Mouse (Mus musculus): ENCODE data around the gene E2f4. TPM values are rescaled to one million over a fixed set of nuclear protein-coding genes. Genes with fewer than 3 reads are reported as not detected.

Gene E2f4
- polyA plus RNA-seq, 1 experiment from 2014 or later: 81.9 TPM

- Histone ChIP-seq H3K27me3 (ENCODE audit: control insufficient read depth, insufficient read depth, low read length) (no peaks in the 10 kb centered on the region), H3K4me2 (peak within 1 kb of the TSS; percentile 73), H3K36me3 (ENCODE audit: control insufficient read depth, insufficient read depth, low read length) (peaks cover 29% of the 10 kb centered on the region), H3K9ac (ENCODE audit: low read depth, low read length) (peak within 1 kb of the TSS; percentile 89), H3K4me3 (ENCODE audit: low read depth, low read length) (peak within 1 kb of the TSS; percentile 79), H3K4me1 (ENCODE audit: control insufficient read depth, insufficient read depth, low read length) (peaks cover 16% of the 10 kb centered on the region), H3K27ac (ENCODE audit: low read depth, low read length) (peak within 1 kb of the TSS; percentile 81), H3K9me3 (replicated peaks; ENCODE audit: control insufficient read depth, low read length) (no peaks in the 10 kb centered on the region)
- under 1% methylated on average over 36 of the region's 36 CpGs for WGBS (ENCODE audit: insufficient replicate concordance)
- peak; percentile 87 for ATAC-seq (replicated peaks; ENCODE audit: insufficient number of reproducible peaks, low FRiP score, low TSS enrichment)
Observed at GRCm38 (mm10) chr8:105326141-105326672, 28.7 kb downstream of the E2f4 start, which contains the start of the genes Lrrc29 and Tmem208. Gene Lrrc29, minus strand, starts transcription at chr8:105326278. Gene Tmem208, plus strand, starts transcription at chr8:105326354.

GRCm38 (mm10) chr8:105326968-105327367 lies 29.5 kb downstream of the E2f4 start:
- H3K4me2 ChIP-seq: peak overlapping the region; percentile 73
- H3K9me3 ChIP-seq (replicated peaks; ENCODE audit: control insufficient read depth, low read length): no peaks in the 10 kb centered on the region
- peaks cover 36% of the 10 kb centered on the region for H3K36me3 ChIP-seq (ENCODE audit: control insufficient read depth, insufficient read depth, low read length)
- no peaks in the 10 kb centered on the region for H3K27me3 ChIP-seq (ENCODE audit: control insufficient read depth, insufficient read depth, low read length)
- H3K27ac ChIP-seq (ENCODE audit: low read depth, low read length): peak overlapping the region; percentile 81; the same call in 1 of the 2 replicates
- ATAC-seq (replicated peaks; ENCODE audit: insufficient number of reproducible peaks, low FRiP score, low TSS enrichment): no peak
- WGBS (ENCODE audit: insufficient replicate concordance): 32% methylated on average over 6 of the region's 6 CpGs
- H3K9ac ChIP-seq (ENCODE audit: low read depth, low read length): peak overlapping the region; percentile 89
- peak overlapping the region; percentile 79 for H3K4me3 ChIP-seq (ENCODE audit: low read depth, low read length)
- peaks cover 16% of the 10 kb centered on the region for H3K4me1 ChIP-seq (ENCODE audit: control insufficient read depth, insufficient read depth, low read length)

GRCm38 (mm10) chr8:105330325-105330724 lies 32.9 kb downstream of the E2f4 start:
- no peak for ATAC-seq (replicated peaks; ENCODE audit: insufficient number of reproducible peaks, low FRiP score, low TSS enrichment)
- H3K4me3 ChIP-seq (ENCODE audit: low read depth, low read length): no peak overlapping the region
- H3K9ac ChIP-seq (ENCODE audit: low read depth, low read length): no peak overlapping the region
- peaks cover 10% of the 10 kb centered on the region for H3K4me1 ChIP-seq (ENCODE audit: control insufficient read depth, insufficient read depth, low read length)
- no peak overlapping the region for H3K27ac ChIP-seq (ENCODE audit: low read depth, low read length)
- H3K36me3 ChIP-seq (ENCODE audit: control insufficient read depth, insufficient read depth, low read length): peaks cover 38% of the 10 kb centered on the region
- 95% methylated on average over 12 of the region's 12 CpGs for WGBS (ENCODE audit: insufficient replicate concordance)
- H3K9me3 ChIP-seq (replicated peaks; ENCODE audit: control insufficient read depth, low read length): no peaks in the 10 kb centered on the region
- H3K27me3 ChIP-seq (ENCODE audit: control insufficient read depth, insufficient read depth, low read length): no peaks in the 10 kb centered on the region
- H3K4me2 ChIP-seq: no peak overlapping the region

GRCm38 (mm10) chr8:105331469-105331868 lies 34.0 kb downstream of the E2f4 start:
- WGBS (ENCODE audit: insufficient replicate concordance): 92% methylated on average over 22 of the region's 22 CpGs
- H3K4me1 ChIP-seq (ENCODE audit: control insufficient read depth, insufficient read depth, low read length): peaks cover 9% of the 10 kb centered on the region

GRCm38 (mm10) chr8:105331931-105332330 lies 34.5 kb downstream of the E2f4 start:
- Histone ChIP-seq H3K4me2 (no peak overlapping the region), H3K4me3 (ENCODE audit: low read depth, low read length) (no peak overlapping the region), H3K9me3 (replicated peaks; ENCODE audit: control insufficient read depth, low read length) (no peaks in the 10 kb centered on the region), H3K4me1 (ENCODE audit: control insufficient read depth, insufficient read depth, low read length) (peaks cover 7% of the 10 kb centered on the region), H3K27me3 (ENCODE audit: control insufficient read depth, insufficient read depth, low read length) (no peaks in the 10 kb centered on the region), H3K27ac (ENCODE audit: low read depth, low read length) (no peak overlapping the region), H3K9ac (ENCODE audit: low read depth, low read length) (no peak overlapping the region), H3K36me3 (ENCODE audit: control insufficient read depth, insufficient read depth, low read length) (peaks cover 50% of the 10 kb centered on the region)
- ATAC-seq (replicated peaks; ENCODE audit: insufficient number of reproducible peaks, low FRiP score, low TSS enrichment): no peak
- 92% methylated on average over 9 of the region's 9 CpGs for WGBS (ENCODE audit: insufficient replicate concordance)

More at GRCm38 (mm10) chr8:105331469-105331868, 34.0 kb downstream of the E2f4 start:
- H3K4me3 ChIP-seq (ENCODE audit: low read depth, low read length): no peak overlapping the region
- ATAC-seq (replicated peaks; ENCODE audit: insufficient number of reproducible peaks, low FRiP score, low TSS enrichment): no peak
- H3K27ac ChIP-seq (ENCODE audit: low read depth, low read length): no peak overlapping the region
- H3K27me3 ChIP-seq (ENCODE audit: control insufficient read depth, insufficient read depth, low read length): no peaks in the 10 kb centered on the region
- H3K9ac ChIP-seq (ENCODE audit: low read depth, low read length): no peak overlapping the region
- H3K9me3 ChIP-seq (replicated peaks; ENCODE audit: control insufficient read depth, low read length): no peaks in the 10 kb centered on the region
- no peak overlapping the region for H3K4me2 ChIP-seq
- H3K36me3 ChIP-seq (ENCODE audit: control insufficient read depth, insufficient read depth, low read length): peaks cover 46% of the 10 kb centered on the region

- Histone ChIP-seq H3K9me3 (replicated peaks; ENCODE audit: control insufficient read depth, low read length) (no peaks in the 10 kb centered on the region), H3K4me2 (no peak overlapping the region), H3K36me3 (ENCODE audit: control insufficient read depth, insufficient read depth, low read length) (peaks cover 54% of the 10 kb centered on the region), H3K27me3 (ENCODE audit: control insufficient read depth, insufficient read depth, low read length) (no peaks in the 10 kb centered on the region), H3K9ac (ENCODE audit: low read depth, low read length) (no peak overlapping the region), H3K27ac (ENCODE audit: low read depth, low read length) (no peak overlapping the region), H3K4me1 (ENCODE audit: control insufficient read depth, insufficient read depth, low read length) (peaks cover 2% of the 10 kb centered on the region), H3K4me3 (ENCODE audit: low read depth, low read length) (no peak overlapping the region)
- ATAC-seq (replicated peaks; ENCODE audit: insufficient number of reproducible peaks, low FRiP score, low TSS enrichment): no peak
- WGBS (ENCODE audit: insufficient replicate concordance): 44% methylated on average over 2 of the region's 2 CpGs
Observed at GRCm38 (mm10) chr8:105332523-105332922, 35.1 kb downstream of the E2f4 start.

GRCm38 (mm10) chr8:105336373-105337130 lies 39.1 kb downstream of the E2f4 start:
- ATAC-seq (replicated peaks; ENCODE audit: insufficient number of reproducible peaks, low FRiP score, low TSS enrichment): no peak
- Histone ChIP-seq H3K27me3 (ENCODE audit: control insufficient read depth, insufficient read depth, low read length) (no peaks in the 10 kb centered on the region), H3K36me3 (ENCODE audit: control insufficient read depth, insufficient read depth, low read length) (peaks cover 29% of the 10 kb centered on the region), H3K27ac (ENCODE audit: low read depth, low read length) (no peak overlapping the region), H3K4me1 (ENCODE audit: control insufficient read depth, insufficient read depth, low read length) (peaks cover 31% of the 10 kb centered on the region), H3K9ac (ENCODE audit: low read depth, low read length) (no peak overlapping the region), H3K9me3 (replicated peaks; ENCODE audit: control insufficient read depth, low read length) (no peaks in the 10 kb centered on the region), H3K4me2 (no peak overlapping the region), H3K4me3 (ENCODE audit: low read depth, low read length) (no peak overlapping the region)
- 57% methylated on average over 30 of the region's 32 CpGs for WGBS (ENCODE audit: insufficient replicate concordance)

GRCm38 (mm10) chr8:105338992-105339391 lies 41.5 kb downstream of the E2f4 start:
- peaks cover 23% of the 10 kb centered on the region for H3K36me3 ChIP-seq (ENCODE audit: control insufficient read depth, insufficient read depth, low read length)
- no peaks in the 10 kb centered on the region for H3K9me3 ChIP-seq (replicated peaks; ENCODE audit: control insufficient read depth, low read length)
- 25% methylated on average over 4 of the region's 4 CpGs for WGBS (ENCODE audit: insufficient replicate concordance)
- H3K27me3 ChIP-seq (ENCODE audit: control insufficient read depth, insufficient read depth, low read length): no peaks in the 10 kb centered on the region
- H3K4me3 ChIP-seq (ENCODE audit: low read depth, low read length): no peak overlapping the region
- no peak overlapping the region for H3K9ac ChIP-seq (ENCODE audit: low read depth, low read length)
- peak overlapping the region; percentile 63 for H3K27ac ChIP-seq (ENCODE audit: low read depth, low read length)
- no peak for ATAC-seq (replicated peaks; ENCODE audit: insufficient number of reproducible peaks, low FRiP score, low TSS enrichment)
- H3K4me1 ChIP-seq (ENCODE audit: control insufficient read depth, insufficient read depth, low read length): peaks cover 35% of the 10 kb centered on the region
- H3K4me2 ChIP-seq: no peak overlapping the region; the same call in 1 of the 2 replicates
